Mouse (Mus musculus) ES-E14 (cell line): ENCODE measurements around the gene Cib3. TPM values are rescaled to one million over a fixed set of nuclear protein-coding genes. Genes with fewer than 3 reads are reported as not detected.

Experiments used
- DNase-seq: peaks from one replicate; pipeline ENCODE4 v3.0.0-alpha.2; 2013; ENCODE audit warnings: low read depth, low spot score
- H3K27ac ChIP-seq: 2 replicates; pipeline ENCODE4 v1.5.1; 2012; ENCODE audit warnings: low read depth, mild to moderate bottlenecking, low read length, moderate library complexity, mixed read lengths; ENCODE audit not compliant: poor library complexity, insufficient read depth, severe bottlenecking
- H3K36me3 ChIP-seq: 2 replicates; pipeline ENCODE4 v1.6.1; 2012; ENCODE audit warnings: mild to moderate bottlenecking, low read length, moderate library complexity, mixed read lengths; ENCODE audit not compliant: control insufficient read depth, poor library complexity, insufficient read depth, severe bottlenecking
- H3K4me1 ChIP-seq, 2 experiments: fragments of 150-350 bp in 1 of 2; sonication (generic) in 1 of 2; 2 replicates each; pipeline ENCODE4 v1.6.1; 2012; ENCODE audit warnings: low read length in 2 of 2, mild to moderate bottlenecking in 1 of 2, mixed read lengths in 1 of 2; ENCODE audit not compliant: control insufficient read depth in 2 of 2, insufficient read depth in 2 of 2, poor library complexity in 1 of 2
- H3K4me3 ChIP-seq, 2 experiments: fragments of 150-350 bp in 1 of 2; sonication (generic) in 1 of 2; 2 replicates each; pipeline ENCODE4 v1.5.1; 2012; ENCODE audit warnings: low read length in 2 of 2, low read depth in 1 of 2, mild to moderate bottlenecking in 1 of 2, mixed read lengths in 1 of 2; ENCODE audit not compliant: insufficient read depth in 1 of 2, poor library complexity in 1 of 2, severe bottlenecking in 1 of 2
- H3K9ac ChIP-seq: 2 replicates; pipeline ENCODE4 v1.6.1; 2012; ENCODE audit warnings: low read depth, mild to moderate bottlenecking, low read length, mixed read lengths; ENCODE audit not compliant: poor library complexity, insufficient read depth, severe bottlenecking
- H3K9me3 ChIP-seq: fragments of 150-350 bp; sonication (generic); 2 replicates; pipeline ENCODE4 v1.6.1; 2012; ENCODE audit warnings: low read depth, mild to moderate bottlenecking, low read length; ENCODE audit not compliant: control insufficient read depth, insufficient read depth
- CHD2 ChIP-seq: IDR thresholded peaks from 2 replicates; pipeline ENCODE4 v1.6.1; 2014; ENCODE audit warnings: mild to moderate bottlenecking, low read depth, low read length, inconsistent platforms
- HCFC1 ChIP-seq: IDR thresholded peaks from 2 replicates; pipeline ENCODE4 v1.6.1; 2012; ENCODE audit warnings: low read length, inconsistent platforms, borderline replicate concordance; ENCODE audit not compliant: insufficient read depth
- MAFK ChIP-seq: IDR thresholded peaks from 2 replicates; pipeline ENCODE4 v1.6.1; 2014; ENCODE audit warnings: mild to moderate bottlenecking, low read depth, low read length, inconsistent platforms; ENCODE audit not compliant: insufficient read depth
- ZC3H11A ChIP-seq: IDR thresholded peaks from 2 replicates; pipeline ENCODE4 v1.6.1; 2012; ENCODE audit warnings: low read depth, mild to moderate bottlenecking, inconsistent platforms, low read length, borderline replicate concordance
- ZNF384 ChIP-seq: IDR thresholded peaks from 2 replicates; pipeline ENCODE4 v1.6.1; 2012; ENCODE audit warnings: low read depth, low read length, inconsistent platforms
- in situ Hi-C, 2 experiments: fragments of 600-800 bp; cut with MboI; formaldehyde crosslinking; loops; one replicate each; pipeline ENCODE4 v1.15.1; 2025; ENCODE audit warnings: low sequenced_read_pairs in 2 of 2, inconsistent platforms in 1 of 2; ENCODE audit not compliant: unreplicated experiment in 2 of 2
- total RNA-seq: library from RNA; depleted of rRNA; stranded (reverse); fragments of 300-350 nt; gene quantifications from 2 replicates; pipeline ENCODE4 v1.2.3, GENCODE M21; 2012

Gene Cib3
- total RNA-seq, 1 experiment = 0.31 TPM

GRCm38 (mm10) chr8:72208582-72208981 lies 4.1 kb downstream of the Cib3 start:
- H3K4me3 ChIP-seq = no peak overlapping the region
- no peak for DNase-seq
- TF ChIP-seq ZNF384 (no peak), MAFK (no peak), CHD2 (no peak), HCFC1 (no peak), ZC3H11A (no peak)
- H3K9me3 ChIP-seq = no peaks in the 10 kb centered on the region
- no peak overlapping the region for H3K9ac ChIP-seq
- no peaks in the 10 kb centered on the region for H3K4me1 ChIP-seq
- in situ Hi-C loops = no loop called here
- H3K36me3 ChIP-seq = no peaks in the 10 kb centered on the region
- no peak overlapping the region for H3K27ac ChIP-seq

DNA sequence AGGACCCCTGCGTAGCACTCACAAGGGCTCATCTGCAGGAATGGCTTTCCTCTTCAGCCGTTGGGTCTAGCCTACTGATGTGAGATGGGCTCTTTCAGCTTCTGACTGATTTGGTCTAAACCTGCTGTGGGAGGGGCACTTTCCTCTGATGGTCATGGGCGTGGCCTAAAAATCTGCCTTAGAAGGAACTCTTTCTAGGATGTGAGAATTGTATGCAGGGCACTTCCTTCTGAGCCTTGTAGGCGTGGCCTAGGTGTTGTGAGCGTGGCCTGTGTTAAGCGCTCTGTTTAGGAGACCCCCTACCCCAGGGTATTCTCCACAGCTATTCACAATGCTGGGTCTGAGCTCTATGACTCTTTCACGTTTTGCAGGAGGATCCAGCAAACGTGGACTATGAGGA lies 14.6 kb downstream of the Cib3 start:
- no peaks in the 10 kb centered on the region for H3K9me3 ChIP-seq
- TF ChIP-seq CHD2 (no peak), ZNF384 (no peak), ZC3H11A (no peak), HCFC1 (no peak), MAFK (no peak)
- DNase-seq = peak; percentile 62
- peak overlapping the region in 1 of 2 experiments; percentile 48; a peak in 1 of 4 replicates for H3K4me3 ChIP-seq
- H3K36me3 ChIP-seq = no peaks in the 10 kb centered on the region
- in situ Hi-C loops = no loop called here
- H3K9ac ChIP-seq = no peak overlapping the region
- no peak overlapping the region for H3K27ac ChIP-seq
- peaks cover 1 to 4% of the 10 kb centered on the region in 2 experiments; a peak in 1 of 4 replicates for H3K4me1 ChIP-seq

GRCm38 (mm10) chr8:72192065-72192464 lies 20.6 kb downstream of the Cib3 start:
- DNase-seq = no peak
- Histone ChIP-seq H3K36me3 (no peaks in the 10 kb centered on the region), H3K27ac (no peak overlapping the region), H3K9ac (no peak overlapping the region), H3K4me3 (no peak overlapping the region), H3K9me3 (no peaks in the 10 kb centered on the region), H3K4me1 (0 out of 4 replicates have a peak, but pooled peaks cover 0 to 1% of the 10 kb centered on the region in 2 experiments)
- in situ Hi-C loops = no loop called here
- TF ChIP-seq ZNF384 (no peak), HCFC1 (no peak), MAFK (no peak), CHD2 (no peak), ZC3H11A (no peak)

DNA sequence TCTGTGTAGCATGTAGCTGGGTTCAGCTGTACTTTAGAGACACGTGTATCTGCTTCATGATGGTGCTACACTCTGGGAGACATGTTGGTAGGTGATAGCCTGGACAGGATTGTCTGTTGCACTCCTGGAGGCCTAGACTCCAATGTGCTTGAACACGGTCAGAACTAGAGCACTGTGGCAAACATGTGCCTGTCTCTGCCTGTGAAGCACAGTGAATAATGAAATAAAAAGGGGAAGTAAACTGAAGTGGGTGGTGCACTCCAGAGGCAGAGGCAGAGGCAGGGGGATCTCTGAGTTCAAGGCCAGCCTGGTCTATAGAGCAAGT lies 22.5 kb downstream of the Cib3 start:
- Histone ChIP-seq H3K9ac (no peak overlapping the region), H3K36me3 (no peaks in the 10 kb centered on the region), H3K9me3 (no peaks in the 10 kb centered on the region), H3K27ac (no peak overlapping the region), H3K4me1 (0 out of 4 replicates have a peak, but pooled peaks cover 0 to 1% of the 10 kb centered on the region in 2 experiments), H3K4me3 (no peak overlapping the region)
- no peak for TF ChIP-seq HCFC1
- TF ChIP-seq MAFK = no peak
- in situ Hi-C loops = no loop called here
- DNase-seq = no peak
